Mouse (Mus musculus) liver, embryonic 15.5 days (tissue): ENCODE data around the gene Lpar1. TPM values are rescaled to one million over a fixed set of nuclear protein-coding genes. Genes with fewer than 3 reads are reported as not detected.

Experiments
- microRNA-seq: library from miRNA; unstranded; fragments of <30 nt; microRNA quantifications from one replicate; pipeline ENCODE4, GENCODE M21; 2016
- polyA plus RNA-seq: library from polyadenylated mRNA; unstranded; fragments of >200 nt; fragmentation: Nextera tagmentation; extraction: Ambion mirVana; gene quantifications from 2 replicates; pipeline ENCODE4 v1.2.1, GENCODE M21; 2015

The Lpar1 gene
- polyA plus RNA-seq, 1 experiment from 2014 or later: 2.5 TPM

Small RNA genes within 50 kb of the gene (microRNA-seq; reads per million reads assigned to microRNA genes)
- 1.3 reads per million for gene Mir3095

Other genes starting within 250 kb of the Lpar1 start
- not detected in 2 replicates for gene Olfr267, start 233.8 kb upstream of the Lpar1 start, polyA plus RNA-seq